Mouse (Mus musculus): ENCODE measurements around the gene Utrn.

DNA sequence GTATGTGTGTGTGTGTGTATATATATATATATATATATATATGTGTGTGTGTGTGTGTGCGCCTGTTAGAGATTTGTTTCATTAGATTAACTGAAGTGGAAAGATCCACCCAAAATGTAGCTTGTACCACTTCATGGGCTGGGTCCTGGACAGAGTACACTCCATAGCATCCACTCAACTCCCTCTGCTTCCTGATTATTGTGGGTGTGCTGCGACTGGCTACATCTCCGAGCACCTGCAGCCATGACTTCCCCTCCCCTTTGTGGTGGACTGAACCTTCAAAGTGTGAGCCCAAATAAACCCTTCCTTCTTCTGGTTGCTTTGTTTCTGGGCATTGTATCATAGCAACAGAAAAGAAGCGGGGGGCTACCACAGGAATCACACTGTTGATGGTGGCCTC is 6.2 kb upstream of the Utrn start:
- no peak for TF ChIP-seq POLR2A (IDR thresholded peaks at IDR 0.05; ENCODE audit: insufficient read length, low read depth)
- TF ChIP-seq SRF (IDR thresholded peaks at IDR 0.05; ENCODE audit: control insufficient read depth, insufficient read length, low read depth), result no peak
- TF ChIP-seq USF1 (IDR thresholded peaks at IDR 0.05; ENCODE audit: low read depth), result no peak
- TF ChIP-seq MYOG (IDR thresholded peaks at IDR 0.05; ENCODE audit: control insufficient read depth in 1 of 3, insufficient read depth in 1 of 3, insufficient read length in 2 of 3, low read depth in 2 of 3), result no peak
- no peak for TF ChIP-seq TCF12 (IDR thresholded peaks at IDR 0.05; ENCODE audit: insufficient read depth, poor library complexity, severe bottlenecking)
- TF ChIP-seq POLR2AphosphoS2 (IDR thresholded peaks at IDR 0.05; ENCODE audit: insufficient read length, low read depth), result no peak
- TF ChIP-seq MAX (IDR thresholded peaks at IDR 0.05; ENCODE audit: low read depth), result no peak
- TF ChIP-seq TCF3 (IDR thresholded peaks at IDR 0.05; ENCODE audit: insufficient read length, low read depth), result no peak

All from myocyte (in vitro differentiated cells).